Mouse (Mus musculus): Measurements from ENCODE around the gene Cacna1e.

The Cacna1e gene

GRCm38 (mm10) chr1:154528803-154529202, 355.5 kb downstream of the Cacna1e start:
- no peak for DNase-seq (ENCODE audit: low read depth, low spot score)

GRCm38 (mm10) chr1:154520715-154521114, 363.6 kb downstream of the Cacna1e start:
- no peak for DNase-seq (ENCODE audit: low read depth, low spot score)

DNA sequence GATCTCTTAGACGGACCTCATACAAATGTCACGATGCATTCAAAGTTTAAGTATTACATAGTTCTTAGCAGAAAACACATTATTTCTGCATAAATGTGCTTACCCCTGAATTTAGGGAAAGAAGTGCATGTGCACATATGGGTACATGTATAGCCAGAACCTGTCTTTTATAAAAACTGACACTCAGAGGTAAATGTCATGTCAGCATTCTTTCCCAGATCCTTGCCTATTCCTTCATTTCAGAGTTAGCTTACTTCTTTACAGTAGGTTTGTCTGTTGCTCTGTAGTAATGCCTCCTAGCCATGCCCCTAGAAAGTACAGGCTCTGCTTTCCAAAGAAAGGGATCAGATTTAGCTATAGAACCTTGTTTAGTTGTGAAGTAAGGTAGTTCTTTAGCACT, 369.0 kb downstream of the Cacna1e start:
- DNase-seq (ENCODE audit: low read depth, low spot score), result no peak

GRCm38 (mm10) chr1:154511736-154512135, 372.6 kb downstream of the Cacna1e start:
- DNase-seq (ENCODE audit: low read depth, low spot score), result no peak

GRCm38 (mm10) chr1:154504005-154504404, 380.3 kb downstream of the Cacna1e start:
- no peak for DNase-seq (ENCODE audit: low read depth, low spot score)

DNA sequence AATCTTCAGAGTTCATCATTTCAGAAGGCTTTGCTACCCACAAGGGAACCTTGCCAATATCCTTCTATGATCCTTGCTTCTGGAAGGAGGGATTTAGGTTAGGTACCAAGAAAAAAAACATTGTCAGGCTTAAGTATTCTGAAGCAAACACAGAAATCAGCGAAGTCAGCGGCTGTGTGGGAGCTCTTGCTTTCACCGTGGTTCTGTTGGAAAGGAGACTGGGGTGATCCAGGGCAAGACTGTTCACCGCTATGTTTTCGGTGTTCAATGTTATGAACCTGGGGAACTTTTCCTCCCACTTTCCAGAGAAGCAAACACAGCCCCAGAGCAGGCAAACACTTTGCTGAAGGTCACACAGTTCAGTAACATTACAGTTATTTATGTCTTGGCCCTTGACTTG, 383.4 kb downstream of the Cacna1e start:
- no peak for DNase-seq (ENCODE audit: low read depth, low spot score)

GRCm38 (mm10) chr1:154500187-154500866, 384.0 kb downstream of the Cacna1e start:
- no peak for DNase-seq (ENCODE audit: low read depth, low spot score)

GRCm38 (mm10) chr1:154498821-154499220, 385.5 kb downstream of the Cacna1e start:
- no peak for DNase-seq (ENCODE audit: low read depth, low spot score)

- no peak for DNase-seq (ENCODE audit: low read depth, low spot score)
These were observed 393.2 kb downstream of the Cacna1e start for GRCm38 (mm10) chr1:154491071-154491470.

DNA sequence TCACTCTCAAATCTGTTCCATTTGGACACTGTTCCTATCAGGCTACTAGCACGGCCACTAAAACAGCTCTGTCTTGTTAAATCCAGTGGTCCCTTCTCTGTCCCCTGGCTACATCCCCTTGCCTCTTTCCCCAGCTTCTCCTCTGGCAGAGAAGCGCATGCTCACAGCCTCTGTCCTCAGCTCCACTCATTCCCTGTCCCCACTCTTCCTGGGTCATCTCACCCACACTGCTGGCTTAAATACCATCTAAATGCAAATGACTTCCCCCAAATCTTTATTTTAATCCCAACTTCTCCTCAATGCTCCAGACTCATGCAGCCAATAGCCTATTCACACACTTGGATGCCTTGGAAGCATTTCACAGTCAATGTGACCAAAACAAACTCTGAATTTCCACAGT, 407.6 kb downstream of the Cacna1e start:
- DNase-seq (ENCODE audit: low read depth, low spot score), result no peak

- no peak for DNase-seq (ENCODE audit: low read depth, low spot score)
These were observed 408.6 kb downstream of the Cacna1e start for GRCm38 (mm10) chr1:154475706-154476105.

GRCm38 (mm10) chr1:154474156-154474555, 410.1 kb downstream of the Cacna1e start:
- no peak for DNase-seq (ENCODE audit: low read depth, low spot score)

GRCm38 (mm10) chr1:154467265-154467664, 417.0 kb downstream of the Cacna1e start:
- DNase-seq (ENCODE audit: low read depth, low spot score), result no peak

DNA sequence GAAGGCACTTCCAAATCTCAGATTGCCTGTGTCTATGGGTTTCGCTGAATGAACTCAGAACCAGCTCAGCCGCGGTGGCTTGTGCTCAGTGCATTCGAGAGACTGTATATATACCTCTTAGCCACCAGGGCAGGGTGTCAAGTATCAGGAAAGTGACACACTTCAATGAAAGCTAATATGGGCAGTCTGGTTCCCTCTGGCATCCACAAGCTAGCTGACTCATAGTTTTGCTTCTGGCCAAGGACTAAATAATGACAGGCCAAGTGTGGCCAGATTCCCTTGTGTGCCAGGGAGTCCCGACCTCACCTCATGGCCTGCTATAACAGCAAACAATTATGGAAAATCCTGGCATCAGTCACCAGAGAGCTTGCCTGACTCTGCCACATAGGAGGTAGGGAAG, 422.8 kb downstream of the Cacna1e start:
- no peak for DNase-seq (ENCODE audit: low read depth, low spot score)

- DNase-seq (ENCODE audit: low read depth, low spot score), result no peak
These were observed 424.2 kb downstream of the Cacna1e start for GRCm38 (mm10) chr1:154460067-154460466.

DNA sequence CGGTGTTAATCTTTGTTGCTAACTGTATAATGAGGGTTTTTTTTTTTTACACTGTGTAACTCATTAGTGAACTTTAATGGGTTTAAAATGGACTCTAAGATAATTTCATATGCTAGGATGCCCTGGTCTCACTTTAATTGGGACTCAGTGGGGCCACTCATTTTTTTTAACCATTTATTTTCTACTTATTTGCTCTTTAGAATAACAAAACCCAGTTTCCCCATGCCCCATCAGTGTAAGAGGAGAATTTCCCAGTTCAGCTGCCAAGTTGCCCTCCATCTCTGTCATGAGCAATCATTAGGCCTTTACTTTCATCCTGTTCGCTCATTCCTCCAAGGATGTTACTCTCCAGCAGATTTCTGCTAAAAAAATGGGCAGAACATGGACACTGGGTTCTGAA, 425.7 kb downstream of the Cacna1e start:
- no peak for DNase-seq (ENCODE audit: low read depth, low spot score)

- DNase-seq (ENCODE audit: low read depth, low spot score), result no peak
These were observed 433.5 kb downstream of the Cacna1e start for GRCm38 (mm10) chr1:154450799-154451198.

DNA sequence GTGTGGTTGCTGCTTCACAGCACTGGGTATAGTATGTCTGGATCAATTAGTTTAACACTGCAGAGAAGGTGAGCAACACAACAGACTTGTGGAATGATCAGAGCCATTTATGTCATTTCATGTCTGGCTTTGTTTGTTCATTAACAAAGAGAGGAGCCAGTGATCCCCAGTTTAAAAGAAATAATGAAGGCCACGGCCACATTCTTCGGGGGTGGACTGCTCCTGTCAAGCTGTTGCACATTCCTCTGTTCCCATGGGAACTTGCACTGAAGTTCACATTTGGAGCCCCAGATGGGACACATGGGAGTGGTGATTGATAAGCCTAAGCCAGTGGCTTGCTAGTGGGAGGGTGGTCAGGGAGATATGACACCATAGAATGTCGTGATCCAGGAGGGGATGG, 437.8 kb downstream of the Cacna1e start:
- DNase-seq (ENCODE audit: low read depth, low spot score), result no peak

DNA sequence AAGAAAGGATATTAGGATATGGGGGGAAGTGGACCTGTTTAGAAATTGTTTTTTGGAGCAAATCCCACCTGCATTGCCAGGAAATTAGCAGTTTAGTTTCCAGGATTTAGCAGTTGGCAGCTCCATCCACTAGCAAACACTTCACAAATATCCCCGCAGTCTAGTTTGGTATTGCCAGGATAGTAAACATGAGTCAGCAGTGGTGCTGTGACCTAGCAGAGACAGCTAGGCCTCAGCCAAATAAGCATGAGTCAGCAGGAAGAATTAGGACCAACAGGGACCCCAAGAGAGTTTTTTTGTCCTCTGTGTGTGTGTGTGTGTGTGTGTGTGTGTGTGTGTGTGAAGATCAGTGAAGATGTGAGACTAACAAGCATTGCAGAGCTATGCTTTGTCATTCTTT, 450.8 kb downstream of the Cacna1e start:
- no peak for DNase-seq (ENCODE audit: low read depth, low spot score)

GRCm38 (mm10) chr1:154433112-154433511, 451.2 kb downstream of the Cacna1e start:
- no peak for DNase-seq (ENCODE audit: low read depth, low spot score)

GRCm38 (mm10) chr1:154428276-154428675, 456.0 kb downstream of the Cacna1e start:
- no peak for DNase-seq (ENCODE audit: low read depth, low spot score)

- no peak for DNase-seq (ENCODE audit: low read depth, low spot score)
These were observed 466.0 kb downstream of the Cacna1e start for GRCm38 (mm10) chr1:154418278-154418677.

GRCm38 (mm10) chr1:154416384-154417155, 467.7 kb downstream of the Cacna1e start:
- DNase-seq (ENCODE audit: low read depth, low spot score), result peak; percentile 4

Measured in ES-CJ7 (cell line).